Mouse (Mus musculus) E14TG2a.4 (cell line): Measurements from ENCODE around the gene Fes.

Experiments used
- H3K27me3 ChIP-seq: 2 replicates; pipeline ENCODE4 v1.6.1; 2014; ENCODE audit warnings: low read length, control low read depth; ENCODE audit not compliant: insufficient read depth
- H3K36me3 ChIP-seq: 2 replicates; pipeline ENCODE4 v1.6.1; 2014; ENCODE audit warnings: low read length, control low read depth; ENCODE audit not compliant: insufficient read depth
- H3K4me1 ChIP-seq: replicated peaks from 2 replicates; pipeline ENCODE4 v1.6.1; 2014; ENCODE audit warnings: low read depth, low read length, control low read depth
- H3K4me3 ChIP-seq: replicated peaks from 2 replicates; pipeline ENCODE4 v1.5.1; 2014; ENCODE audit warnings: mild to moderate bottlenecking, low read length
- H3K9me3 ChIP-seq: 2 replicates; pipeline ENCODE4 v1.6.1; 2014; ENCODE audit warnings: low read length, control low read depth
- CTCF ChIP-seq: conservative IDR thresholded peaks from 2 replicates; pipeline ENCODE4 v1.5.1; 2014; ENCODE audit warnings: low read length
- NANOG ChIP-seq: IDR thresholded peaks from 2 replicates; pipeline ENCODE4 v1.6.1; 2014; ENCODE audit warnings: borderline replicate concordance, low read length, mixed read lengths
- POU5F1 ChIP-seq: IDR thresholded peaks from 2 replicates; pipeline ENCODE4 v1.6.1; 2014; ENCODE audit warnings: low read length, borderline replicate concordance

The Fes gene

DNA sequence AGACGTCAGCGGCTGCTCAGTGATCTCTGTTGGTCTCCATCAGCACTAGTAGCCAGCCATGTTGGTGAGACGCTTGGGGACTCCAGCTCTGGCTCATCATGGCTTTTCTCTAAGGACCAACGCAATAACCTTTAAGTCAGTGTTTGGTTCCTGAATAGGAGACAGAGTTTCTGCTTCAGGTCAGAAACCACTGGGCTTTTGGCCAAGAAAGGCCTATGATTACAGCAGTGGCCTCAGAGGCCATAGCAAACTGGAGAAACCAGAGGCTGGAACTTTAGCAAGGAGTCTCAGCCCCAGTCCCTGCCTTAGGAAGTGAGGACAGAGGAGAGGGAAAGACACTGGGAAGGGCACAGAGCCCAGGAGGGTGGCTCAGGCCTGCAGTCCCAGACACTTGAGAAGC is 32.8 kb upstream of the Fes start:
- no peak for TF ChIP-seq NANOG
- TF ChIP-seq POU5F1: no peak
- no peak for TF ChIP-seq CTCF
- H3K4me3 ChIP-seq: no peak overlapping the region
- H3K36me3 ChIP-seq: no peaks in the 10 kb centered on the region
- H3K9me3 ChIP-seq: no peaks in the 10 kb centered on the region
- peaks cover 18% of the 10 kb centered on the region for H3K27me3 ChIP-seq
- peaks cover 38% of the 10 kb centered on the region for H3K4me1 ChIP-seq

DNA sequence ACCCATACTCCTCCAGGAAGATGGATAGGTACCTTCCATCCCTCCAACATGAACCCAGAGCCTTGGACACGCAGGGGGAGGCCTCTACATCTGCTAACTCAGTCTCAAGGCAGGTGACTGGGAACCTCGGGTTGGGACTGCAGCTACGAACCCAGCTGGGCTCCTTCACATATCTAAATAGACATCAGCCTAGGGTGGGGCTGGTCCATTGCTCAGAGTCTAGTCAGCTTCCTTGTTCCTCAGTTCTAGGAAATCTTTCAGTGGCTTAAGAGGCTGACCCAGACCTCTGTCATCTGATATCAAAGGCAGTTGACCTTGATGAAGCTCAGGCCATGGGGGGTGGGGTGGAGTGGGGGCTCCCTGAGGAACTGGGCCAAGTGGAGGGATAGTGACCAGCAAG is 31.5 kb upstream of the Fes start:
- TF ChIP-seq NANOG (no peak), CTCF (no peak), POU5F1 (no peak)
- Histone ChIP-seq H3K27me3 (peaks cover 18% of the 10 kb centered on the region), H3K36me3 (no peaks in the 10 kb centered on the region), H3K4me1 (peaks cover 38% of the 10 kb centered on the region), H3K9me3 (no peaks in the 10 kb centered on the region), H3K4me3 (no peak overlapping the region)

DNA sequence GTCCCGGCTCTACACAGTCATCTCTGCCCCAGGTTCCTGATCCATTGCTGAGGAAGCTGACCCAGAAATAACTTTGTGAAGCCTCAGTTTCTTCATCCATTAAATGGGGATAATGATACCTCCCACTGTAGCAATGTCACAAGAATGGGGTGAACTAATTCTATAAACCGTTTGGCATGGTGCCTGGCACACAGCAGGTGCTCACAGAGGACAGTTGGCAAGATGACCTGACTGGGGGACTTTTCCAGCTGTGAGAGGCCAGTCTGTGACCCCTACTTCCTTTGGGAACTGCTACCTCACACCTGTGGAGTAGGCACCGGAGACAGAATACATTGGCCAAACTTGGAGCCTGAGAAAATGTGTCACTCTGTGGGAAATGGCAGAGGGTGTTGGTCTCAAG is 30.3 kb upstream of the Fes start:
- Histone ChIP-seq H3K9me3 (no peaks in the 10 kb centered on the region), H3K4me1 (peaks cover 31% of the 10 kb centered on the region), H3K4me3 (no peak overlapping the region), H3K27me3 (peaks cover 18% of the 10 kb centered on the region), H3K36me3 (no peaks in the 10 kb centered on the region)
- TF ChIP-seq NANOG (no peak), POU5F1 (no peak), CTCF (no peak)

DNA sequence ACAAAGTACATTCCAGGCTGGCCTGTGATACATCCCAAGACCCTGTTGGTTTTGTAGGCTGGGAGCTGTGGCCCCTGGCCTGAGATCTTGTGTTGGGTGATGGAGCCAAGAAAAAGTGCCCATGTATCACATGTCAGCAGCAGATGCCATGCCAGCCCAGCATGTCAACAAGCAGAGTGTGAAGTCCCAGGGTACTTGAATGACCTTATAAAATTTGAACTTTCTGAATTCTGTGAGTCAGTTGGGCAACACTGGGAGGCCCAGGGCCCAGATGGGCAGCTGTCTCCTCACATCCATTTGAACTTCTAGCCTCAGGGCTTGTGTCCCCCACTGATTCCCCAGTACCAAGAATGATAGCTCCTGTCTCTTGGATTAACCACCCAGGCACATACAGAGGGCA is 29.9 kb upstream of the Fes start:
- H3K4me3 ChIP-seq: no peak overlapping the region
- no peaks in the 10 kb centered on the region for H3K36me3 ChIP-seq
- TF ChIP-seq CTCF (no peak), POU5F1 (no peak), NANOG (no peak)
- H3K27me3 ChIP-seq: peaks cover 18% of the 10 kb centered on the region
- peaks cover 26% of the 10 kb centered on the region for H3K4me1 ChIP-seq
- no peaks in the 10 kb centered on the region for H3K9me3 ChIP-seq

DNA sequence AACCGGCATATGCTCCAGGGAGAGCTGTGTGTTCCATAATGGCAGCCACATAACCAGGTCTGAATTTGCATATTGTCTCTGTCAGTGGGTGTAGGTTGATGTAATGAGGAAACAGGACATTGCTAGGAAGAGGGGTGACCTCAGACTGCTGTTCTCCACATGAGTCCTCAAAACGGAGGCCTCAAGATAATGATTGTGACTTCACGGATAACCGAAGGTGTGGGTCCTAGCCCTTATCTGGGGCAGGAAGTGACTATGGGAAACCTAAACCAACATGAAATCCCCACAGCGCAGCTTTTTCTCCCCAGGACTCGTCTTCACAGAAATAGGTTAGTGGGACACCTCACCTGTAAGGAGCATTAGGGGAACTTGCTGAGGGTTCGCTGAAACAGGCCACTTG is 29.2 kb upstream of the Fes start:
- H3K9me3 ChIP-seq: no peaks in the 10 kb centered on the region

DNA sequence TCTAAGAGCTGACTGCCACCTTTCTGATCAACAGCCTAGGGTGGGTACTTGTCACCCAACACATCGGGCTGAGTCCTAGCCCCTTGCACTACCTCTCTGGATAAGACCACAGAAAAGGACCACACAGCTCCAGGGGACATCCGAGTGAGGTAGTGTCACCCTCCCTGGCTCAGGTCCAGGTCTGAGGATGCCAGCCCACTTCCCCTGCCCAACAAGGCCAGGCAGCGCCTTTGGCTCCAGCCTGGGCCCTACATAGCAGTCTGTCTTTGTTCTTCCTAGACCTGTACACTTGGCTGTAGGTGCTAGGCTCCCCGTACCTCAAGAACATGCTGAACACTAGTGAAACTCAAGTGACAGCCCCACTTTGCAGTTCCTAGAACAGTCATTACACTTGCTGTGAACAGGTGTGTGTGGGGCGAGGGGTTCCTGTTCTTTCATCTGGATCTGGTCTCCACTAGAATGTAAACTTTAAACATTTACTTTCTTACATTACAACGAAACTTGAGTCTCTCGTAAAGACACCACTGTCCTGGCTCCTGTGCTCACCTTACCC is 26.6 kb upstream of the Fes start:
- Histone ChIP-seq H3K4me3 (no peak overlapping the region), H3K9me3 (no peaks in the 10 kb centered on the region), H3K4me1 (peaks cover 8% of the 10 kb centered on the region), H3K27me3 (peaks cover 13% of the 10 kb centered on the region), H3K36me3 (no peaks in the 10 kb centered on the region)
- TF ChIP-seq CTCF: no peak
- TF ChIP-seq NANOG: no peak
- no peak for TF ChIP-seq POU5F1

More for the DNA sequence above, 29.2 kb upstream of the Fes start:
- H3K4me1 ChIP-seq: peaks cover 22% of the 10 kb centered on the region
- no peak for TF ChIP-seq CTCF
- no peak for TF ChIP-seq POU5F1
- TF ChIP-seq NANOG: no peak
- H3K4me3 ChIP-seq: no peak overlapping the region
- no peaks in the 10 kb centered on the region for H3K36me3 ChIP-seq
- peaks cover 14% of the 10 kb centered on the region for H3K27me3 ChIP-seq

DNA sequence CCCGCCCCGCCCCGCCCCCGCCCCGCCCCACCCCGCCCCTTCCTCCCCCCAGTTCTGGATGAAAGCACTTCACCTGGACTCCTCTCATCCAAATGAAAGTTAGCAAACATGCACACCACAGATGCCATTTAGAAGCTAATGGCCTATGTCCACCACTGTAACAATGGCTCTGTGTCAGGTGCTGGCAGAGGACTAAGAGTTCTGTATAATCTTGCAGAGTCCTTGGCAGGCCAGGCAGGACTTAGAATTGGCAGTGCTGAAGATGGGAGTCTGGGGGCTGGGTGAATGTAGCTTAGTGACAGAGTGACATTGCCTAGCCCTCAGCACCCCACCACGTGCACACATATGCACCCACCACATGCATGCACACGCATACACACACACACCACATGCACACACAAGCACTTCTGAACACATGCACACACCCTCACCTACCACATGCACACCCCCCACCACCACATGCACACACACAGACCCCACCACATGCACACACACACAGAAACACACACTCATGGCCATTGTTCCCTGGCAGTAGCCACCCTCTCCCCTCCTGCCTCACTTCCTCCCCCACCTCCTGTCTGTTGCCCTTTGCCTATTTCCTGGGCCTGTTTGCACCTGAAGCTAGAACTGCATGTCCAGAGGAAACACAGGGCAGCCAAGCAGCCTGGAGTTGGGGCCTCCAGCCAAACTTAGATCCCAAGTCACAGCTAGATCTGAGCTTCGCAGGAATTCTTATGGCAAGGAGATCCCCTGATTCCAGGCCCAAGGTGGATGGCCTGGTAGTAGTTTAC is 26.0 kb upstream of the Fes start:
- TF ChIP-seq NANOG: no peak
- H3K27me3 ChIP-seq: peaks cover 16% of the 10 kb centered on the region
- H3K4me3 ChIP-seq: no peak overlapping the region
- H3K4me1 ChIP-seq: peaks cover 3% of the 10 kb centered on the region; the same call in 1 of the 2 replicates
- H3K9me3 ChIP-seq: no peaks in the 10 kb centered on the region
- H3K36me3 ChIP-seq: no peaks in the 10 kb centered on the region

DNA sequence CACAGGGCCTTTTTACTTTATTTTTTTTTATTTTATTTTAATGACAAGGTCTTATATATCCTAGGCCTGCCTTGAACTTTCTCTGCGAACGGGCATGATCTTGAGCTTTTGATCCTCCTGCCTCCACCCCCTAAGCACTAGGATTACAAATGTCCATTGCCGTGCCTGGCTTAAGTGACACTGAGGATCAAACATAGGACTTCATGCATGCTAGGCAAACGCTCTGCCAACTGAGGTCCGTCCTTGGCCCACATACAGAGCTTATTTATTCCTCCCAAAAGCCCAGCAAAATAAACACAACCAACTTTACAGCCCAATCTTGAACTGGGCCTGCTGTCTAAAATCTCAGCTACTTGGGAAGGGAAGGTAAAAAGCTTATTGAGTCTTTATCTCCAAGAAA is 25.0 kb upstream of the Fes start:
- Histone ChIP-seq H3K9me3 (no peaks in the 10 kb centered on the region), H3K36me3 (no peaks in the 10 kb centered on the region), H3K27me3 (peaks cover 24% of the 10 kb centered on the region), H3K4me1 (peaks cover 4% of the 10 kb centered on the region), H3K4me3 (no peak overlapping the region)
- no peak for TF ChIP-seq POU5F1
- TF ChIP-seq CTCF: no peak
- TF ChIP-seq NANOG: no peak
